Mouse (Mus musculus) hindbrain, embryonic 16.5 days (tissue): ENCODE data around the gene Itpa. TPM values are rescaled to one million over a fixed set of nuclear protein-coding genes. Genes with fewer than 3 reads are reported as not detected.
A peak's percentile ranks its signal among the peaks of the same experiment; 100 is the strongest.

Experiments used
- ATAC-seq: fragments of 200-750 bp; cut with Nextera tagmentation; 2 replicates; pipeline ENCODE4 v1.8.0; 2017; ENCODE audit warnings: moderate TSS enrichment, moderate library complexity
- H3K27ac ChIP-seq: fragments of 300-500 bp; sonication (generic); 2 replicates; pipeline ENCODE4 v1.5.1; 2014; ENCODE audit warnings: low read depth, mild to moderate bottlenecking, control low read depth, low read length, moderate library complexity
- H3K27me3 ChIP-seq: fragments of 300-500 bp; sonication (generic); replicated peaks from 2 replicates; pipeline ENCODE4 v1.6.1; 2014; ENCODE audit warnings: low read length; ENCODE audit not compliant: control insufficient read depth, insufficient read depth
- H3K36me3 ChIP-seq: fragments of 300-500 bp; sonication (generic); 2 replicates; pipeline ENCODE4 v1.6.1; 2014; ENCODE audit warnings: mild to moderate bottlenecking, low read length, moderate library complexity, mixed read lengths; ENCODE audit not compliant: control insufficient read depth, insufficient read depth
- H3K4me1 ChIP-seq: fragments of 300-500 bp; sonication (generic); 2 replicates; pipeline ENCODE4 v1.6.1; 2014; ENCODE audit warnings: low read depth, low read length; ENCODE audit not compliant: control insufficient read depth, insufficient read depth
- H3K4me2 ChIP-seq: fragments of 300-500 bp; sonication (generic); 2 replicates; pipeline ENCODE4 v1.6.1; 2014; ENCODE audit warnings: mild to moderate bottlenecking, low read length, control low read depth, moderate library complexity
- H3K4me3 ChIP-seq: fragments of 300-500 bp; sonication (generic); 2 replicates; pipeline ENCODE4 v1.5.1; 2014; ENCODE audit warnings: mild to moderate bottlenecking, low read length, control low read depth, moderate library complexity
- H3K9ac ChIP-seq: fragments of 300-500 bp; sonication (generic); 2 replicates; pipeline ENCODE4 v1.6.1; 2014; ENCODE audit warnings: low read depth, mild to moderate bottlenecking, control low read depth, low read length, moderate library complexity
- H3K9me3 ChIP-seq: fragments of 300-500 bp; sonication (generic); 2 replicates; pipeline ENCODE4 v1.6.1; 2014; ENCODE audit warnings: mild to moderate bottlenecking, low read length, moderate library complexity; ENCODE audit not compliant: control insufficient read depth
- WGBS: fragments of 180-500 bp; shearing (Covaris S2); extraction: QIAGEN DNeasy Blood & Tissue Kit; methylation state at CpG from one replicate; pipeline ENCODE4 v1.1.7; 2014; 5-methylcytosine and 5-hydroxymethylcytosine counted together
- polyA plus RNA-seq: library from polyadenylated mRNA; unstranded; fragments of >200 nt; fragmentation: Nextera tagmentation; extraction: Ambion mirVana; gene quantifications from 2 replicates; pipeline ENCODE4 v1.2.1, GENCODE M21; 2015

Itpa gene
- polyA plus RNA-seq, result 127 and 128 TPM in 2 replicates

DNA sequence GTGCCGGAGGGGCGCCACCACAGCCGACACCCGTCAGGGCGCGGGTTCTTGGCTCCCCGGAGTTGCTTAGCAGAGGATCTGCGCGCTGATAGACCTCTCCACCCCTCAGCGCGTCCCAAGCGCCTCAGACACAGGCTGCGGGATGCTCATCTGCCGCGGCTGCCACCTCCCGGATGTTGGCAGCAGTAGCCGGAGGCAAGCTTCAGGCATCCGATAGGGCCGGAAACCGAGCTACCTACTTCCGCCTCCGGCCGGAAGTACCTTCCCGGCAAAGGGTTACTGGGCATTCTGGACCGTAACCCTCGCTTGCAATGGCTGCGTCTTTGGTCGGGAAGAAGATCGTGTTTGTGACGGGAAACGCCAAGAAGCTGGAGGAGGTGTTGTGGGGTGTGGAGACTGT, at the start of gene Itpa:
TSS of gene Itpa (plus strand) at position 52 of the 400 bp plus-strand sequence.
- peaks cover 27% of the 10 kb centered on the region for H3K4me1 ChIP-seq
- 0 out of 2 replicates have a peak, but pooled peaks cover 5% of the 10 kb centered on the region for H3K36me3 ChIP-seq
- H3K27ac ChIP-seq, result peak within 1 kb of the TSS; percentile 90
- no peaks in the 10 kb centered on the region for H3K27me3 ChIP-seq
- peak within 1 kb of the TSS; percentile 65 for H3K9ac ChIP-seq
- WGBS, result 1% methylated on average over 31 of the region's 31 CpGs
- ATAC-seq, result peak; percentile 75
- H3K9me3 ChIP-seq, result no peaks in the 10 kb centered on the region
- peak within 1 kb of the TSS; percentile 58 for H3K4me3 ChIP-seq
- peak within 1 kb of the TSS; percentile 62 for H3K4me2 ChIP-seq

DNA sequence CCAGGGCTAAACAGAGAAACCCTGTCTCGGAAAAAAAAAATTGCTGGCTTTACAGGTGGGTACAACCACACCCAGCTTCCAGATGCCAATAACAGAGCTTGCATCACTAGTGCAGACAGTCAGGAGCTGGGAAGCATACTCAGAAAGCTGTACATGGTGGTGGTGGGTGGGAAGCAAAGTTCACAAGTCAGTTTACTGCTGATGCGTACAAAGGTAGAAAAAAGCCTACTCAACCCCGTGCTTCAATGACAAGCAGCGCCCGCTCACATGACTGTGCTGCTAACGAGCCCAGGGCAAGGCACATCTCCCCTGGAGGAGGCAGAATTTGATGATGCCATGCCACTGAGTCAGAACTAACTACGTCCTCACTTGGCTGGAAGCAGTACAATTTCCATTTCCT, 48.4 kb upstream of the Itpa start:
- Histone ChIP-seq H3K4me1 (no peaks in the 10 kb centered on the region), H3K27me3 (no peaks in the 10 kb centered on the region), H3K36me3 (peaks cover 25% of the 10 kb centered on the region), H3K9me3 (no peaks in the 10 kb centered on the region), H3K4me2 (no peak overlapping the region), H3K27ac (no peak overlapping the region), H3K9ac (no peak overlapping the region), H3K4me3 (no peak overlapping the region)
- WGBS, result 89% methylated on average over 7 of the region's 7 CpGs
- no peak for ATAC-seq

DNA sequence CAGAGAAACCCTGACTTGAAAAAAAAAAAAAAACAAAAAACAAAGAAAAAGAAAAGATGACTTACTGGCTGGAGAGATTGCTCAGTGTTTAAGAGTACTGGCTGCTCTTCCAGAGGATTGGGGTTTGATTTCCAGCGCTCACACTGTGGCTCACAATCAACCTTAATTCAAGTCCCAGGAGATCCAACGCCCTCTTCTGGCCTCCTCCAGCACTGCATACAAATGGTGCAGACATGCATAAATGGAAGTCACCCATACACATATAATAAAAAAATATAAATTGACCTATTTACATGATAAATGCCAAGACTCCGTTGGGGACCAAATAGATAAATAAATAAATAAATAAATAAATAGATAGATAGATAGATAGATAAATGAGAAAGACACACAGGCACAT, 39.0 kb upstream of the Itpa start:
- Histone ChIP-seq H3K36me3 (peaks cover 2% of the 10 kb centered on the region; the same call in 1 of the 2 replicates), H3K4me2 (peak overlapping the region; percentile 93; the same call in 1 of the 2 replicates), H3K9me3 (no peaks in the 10 kb centered on the region), H3K27me3 (no peaks in the 10 kb centered on the region), H3K4me1 (peaks cover 8% of the 10 kb centered on the region), H3K4me3 (peak overlapping the region; percentile 95; the same call in 1 of the 2 replicates), H3K9ac (no peak overlapping the region), H3K27ac (no peak overlapping the region)
- no peak for ATAC-seq
- WGBS, result 52% methylated on average over 3 of the region's 3 CpGs

DNA sequence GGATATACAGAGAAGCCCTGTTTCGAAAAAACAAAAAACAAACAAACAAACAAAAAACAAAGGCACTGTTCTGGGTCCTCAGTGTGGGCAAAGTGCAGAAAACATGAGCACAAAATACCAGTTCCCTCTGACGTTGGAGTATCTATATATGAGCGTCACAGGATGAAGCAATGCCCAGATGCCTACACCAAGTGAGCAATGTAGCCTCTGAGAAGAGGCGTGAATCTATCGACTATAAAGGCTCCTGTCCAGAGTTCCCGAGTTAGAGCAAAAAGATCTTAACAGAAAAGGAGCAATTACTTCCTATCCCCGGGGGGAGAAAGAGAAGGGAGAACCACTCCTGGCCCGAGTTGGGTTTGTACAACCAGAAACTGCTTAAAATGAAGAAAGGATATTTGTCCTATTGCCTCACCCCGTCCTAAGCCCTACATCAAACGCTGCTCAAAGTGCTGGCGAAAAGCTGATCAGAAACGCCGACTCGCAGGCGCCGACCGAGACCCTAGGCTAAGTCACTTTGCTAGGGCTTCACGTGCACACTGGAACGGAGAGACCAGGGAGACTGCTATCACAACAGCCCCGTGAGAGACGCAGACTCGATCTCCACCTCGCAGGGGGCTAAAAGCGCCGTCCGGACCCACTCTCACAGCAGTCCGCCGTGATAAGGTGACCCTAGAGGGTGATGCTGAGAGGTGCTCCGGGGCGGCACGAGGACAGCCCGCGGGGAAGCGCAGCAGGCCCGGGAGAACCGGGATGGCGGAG, 38.2 kb upstream of the Itpa start:
- Histone ChIP-seq H3K4me2 (peak overlapping the region; percentile 93), H3K9ac (peak overlapping the region; percentile 90), H3K27me3 (peaks cover 2% of the 10 kb centered on the region; the same call in 1 of the 2 replicates), H3K4me1 (peaks cover 10% of the 10 kb centered on the region), H3K9me3 (no peaks in the 10 kb centered on the region), H3K4me3 (peak overlapping the region; percentile 95), H3K27ac (peak overlapping the region; percentile 76), H3K36me3 (peaks cover 2% of the 10 kb centered on the region; the same call in 1 of the 2 replicates)
- WGBS, result 2% methylated on average over 30 of the region's 37 CpGs
- ATAC-seq, result peak; percentile 60; the same call in 1 of the 2 replicates

DNA sequence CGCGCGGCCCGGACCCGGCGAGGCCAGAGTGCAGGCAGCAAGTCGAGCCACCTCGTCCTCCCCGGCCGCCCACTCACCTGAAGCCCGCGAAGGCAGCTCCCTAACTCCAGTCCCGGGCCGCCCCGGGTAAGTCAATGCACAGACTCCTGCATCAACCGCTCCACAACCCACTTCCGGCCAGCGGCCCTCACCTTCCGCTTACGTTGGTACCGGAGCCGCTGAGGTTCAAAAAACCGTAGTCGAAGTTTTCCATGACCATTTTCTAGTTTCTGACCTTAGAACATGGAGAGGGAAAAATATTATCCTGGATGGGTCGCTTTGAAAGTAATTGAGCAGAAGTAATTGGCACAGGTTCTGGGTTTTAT, 37.6 kb upstream of the Itpa start, which contains the start of the genes Fastkd5 and Ubox5:
TSS of gene Fastkd5 (minus strand) at position 189 of the 365 bp plus-strand sequence.
TSS of gene Ubox5 (minus strand) at position 200 of the 365 bp plus-strand sequence.
- Histone ChIP-seq H3K4me1 (peaks cover 16% of the 10 kb centered on the region), H3K36me3 (peaks cover under 1% of the 10 kb centered on the region; the same call in 1 of the 2 replicates), H3K4me3 (peak within 1 kb of the TSS; percentile 95), H3K9ac (peak within 1 kb of the TSS; percentile 90), H3K27ac (peak within 1 kb of the TSS; percentile 76), H3K4me2 (peak within 1 kb of the TSS; percentile 93), H3K27me3 (peaks cover 8% of the 10 kb centered on the region), H3K9me3 (no peaks in the 10 kb centered on the region)
- ATAC-seq, result peak; percentile 86
- WGBS, result under 1% methylated on average over 20 of the region's 25 CpGs

DNA sequence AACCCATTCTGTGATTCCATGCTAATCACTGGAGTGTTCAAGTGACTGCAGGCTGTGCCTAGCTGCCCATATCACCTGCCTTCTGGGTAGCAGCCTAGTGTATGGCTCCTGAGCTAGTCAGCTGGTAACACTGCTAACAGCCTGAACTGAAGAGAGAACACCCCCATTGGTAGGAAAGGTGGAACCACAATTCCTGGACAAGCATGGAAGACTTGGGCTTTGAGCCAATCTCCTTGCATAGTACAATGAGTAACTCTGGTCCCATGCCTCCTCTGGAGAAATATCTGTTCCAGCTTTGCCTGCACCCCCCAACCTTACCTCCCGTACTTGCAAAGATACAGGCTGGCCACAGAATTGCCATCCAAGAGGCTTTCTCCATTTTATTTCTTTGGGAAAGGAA, 35.0 kb upstream of the Itpa start:
- no peak overlapping the region for H3K9ac ChIP-seq
- H3K27ac ChIP-seq, result no peak overlapping the region
- peaks cover 26% of the 10 kb centered on the region for H3K4me1 ChIP-seq
- ATAC-seq, result no peak
- no peak overlapping the region for H3K4me2 ChIP-seq
- H3K36me3 ChIP-seq, result peaks cover 9% of the 10 kb centered on the region; the same call in 1 of the 2 replicates
- H3K9me3 ChIP-seq, result no peaks in the 10 kb centered on the region
- no peak overlapping the region for H3K4me3 ChIP-seq
- H3K27me3 ChIP-seq, result peaks cover 33% of the 10 kb centered on the region
- 55% methylated on average over 1 of the region's 1 CpGs for WGBS

DNA sequence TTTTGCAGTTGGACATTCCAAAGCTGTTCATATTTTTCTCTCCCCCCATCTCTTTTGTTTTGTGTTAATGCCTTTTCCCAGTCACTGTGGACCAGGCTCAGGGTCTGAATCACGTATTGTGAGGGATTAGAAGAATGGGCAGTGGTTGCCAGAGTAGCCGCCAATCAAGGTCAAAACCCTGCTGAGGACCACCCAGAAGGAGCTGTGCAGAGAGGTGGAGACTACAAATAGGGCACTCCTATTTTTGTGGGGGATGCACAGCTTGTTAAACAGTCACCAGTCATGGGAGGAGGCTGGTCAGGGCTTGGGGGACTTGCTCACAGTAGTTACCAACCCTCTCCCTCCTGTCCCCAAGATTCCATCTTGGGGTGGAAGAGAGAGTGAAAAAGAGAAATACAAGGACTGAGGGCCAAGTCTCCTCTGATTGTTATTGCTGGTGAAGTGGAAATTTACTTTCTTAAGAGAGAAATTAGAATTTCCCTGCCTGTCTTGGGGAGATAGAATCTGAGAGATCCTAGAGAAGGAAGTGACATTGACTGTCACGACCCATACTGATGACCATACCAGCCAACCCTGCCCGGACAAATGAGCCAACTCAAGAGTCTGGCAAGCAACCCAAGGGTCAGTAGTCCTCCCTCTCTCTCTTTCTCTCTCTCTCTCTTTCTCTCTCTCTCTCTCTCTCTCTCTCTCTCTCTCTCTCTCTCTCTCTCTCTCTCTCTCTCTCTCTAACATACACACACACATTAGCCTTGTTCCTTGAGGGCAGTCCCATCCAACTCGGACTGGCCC, 34.3 kb upstream of the Itpa start:
- peak overlapping the region; percentile 17; the same call in 1 of the 2 replicates for H3K9ac ChIP-seq
- no peak overlapping the region for H3K4me2 ChIP-seq
- peaks cover 26% of the 10 kb centered on the region for H3K4me1 ChIP-seq
- WGBS, result 40% methylated on average over 5 of the region's 5 CpGs
- no peak overlapping the region for H3K27ac ChIP-seq
- H3K9me3 ChIP-seq, result no peaks in the 10 kb centered on the region
- H3K27me3 ChIP-seq, result peaks cover 34% of the 10 kb centered on the region
- ATAC-seq, result no peak
- no peak overlapping the region for H3K4me3 ChIP-seq
- peaks cover 9% of the 10 kb centered on the region; the same call in 1 of the 2 replicates for H3K36me3 ChIP-seq

DNA sequence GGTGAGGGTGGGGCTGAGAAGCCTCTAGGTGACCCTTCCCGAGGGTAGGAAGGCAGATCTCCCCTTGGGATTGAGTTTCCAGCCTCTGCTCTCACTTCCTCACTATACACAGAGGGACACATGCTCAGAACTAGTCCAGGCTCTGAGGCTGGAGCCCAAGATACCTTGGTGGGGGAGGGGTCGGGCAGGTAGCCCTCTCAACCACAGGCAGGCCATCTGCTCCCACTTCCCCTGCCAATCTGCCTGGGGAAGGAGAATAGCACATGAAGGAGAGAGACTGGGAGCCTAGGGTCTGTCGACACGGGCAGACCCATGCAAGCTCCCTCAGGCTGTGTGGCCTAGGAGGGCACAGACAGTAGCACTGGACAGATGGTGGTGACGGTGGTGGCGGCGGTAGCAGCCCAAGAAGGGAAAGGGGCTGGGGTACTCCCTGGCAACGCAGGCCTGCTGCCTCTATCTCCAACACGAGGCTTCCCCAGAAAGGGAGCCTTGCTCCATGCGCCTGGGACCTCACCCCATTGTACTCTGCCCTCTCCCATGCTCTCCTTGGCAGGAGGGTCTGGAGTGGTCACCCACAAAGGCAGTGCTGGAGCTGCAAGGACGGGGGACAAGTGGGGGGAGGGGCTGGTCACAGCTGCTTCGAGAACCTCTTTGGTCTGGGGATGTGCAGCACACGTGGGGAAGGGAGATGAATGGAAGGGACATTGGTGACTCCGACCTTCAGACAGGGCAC, 33.2 kb upstream of the Itpa start:
- Histone ChIP-seq H3K9ac (0 out of 2 replicates have a peak overlapping the region, but pooled peaks have one; percentile 4), H3K9me3 (no peaks in the 10 kb centered on the region), H3K4me3 (peak overlapping the region; percentile 28; the same call in 1 of the 2 replicates), H3K4me2 (peak overlapping the region; percentile 51), H3K4me1 (peaks cover 18% of the 10 kb centered on the region), H3K36me3 (peaks cover 9% of the 10 kb centered on the region; the same call in 1 of the 2 replicates), H3K27ac (no peak overlapping the region; the same call in 1 of the 2 replicates), H3K27me3 (peaks cover 36% of the 10 kb centered on the region)
- WGBS, result 23% methylated on average over 14 of the region's 14 CpGs
- peak; percentile 40 for ATAC-seq
